Mouse (Mus musculus) olfactory bulb, adult 2 months (tissue): ENCODE results near the gene Cox10. TPM values are rescaled to one million over a fixed set of nuclear protein-coding genes. Genes with fewer than 3 reads are reported as not detected.

ENCODE experiments used
- H3K27ac ChIP-seq: fragments of 200-500 bp; 2 replicates; pipeline ENCODE4 v1.5.1; 2012; ENCODE audit warnings: low read depth, low read length; ENCODE audit not compliant: insufficient read depth
- H3K4me1 ChIP-seq: fragments of 200-500 bp; 2 replicates; pipeline ENCODE4 v1.6.1; 2012; ENCODE audit warnings: low read length; ENCODE audit not compliant: control insufficient read depth, insufficient read depth
- H3K4me3 ChIP-seq: fragments of 200-500 bp; 2 replicates; pipeline ENCODE4 v1.5.1; 2012; ENCODE audit warnings: mild to moderate bottlenecking, low read depth, low read length, moderate library complexity; ENCODE audit not compliant: insufficient read depth
- CTCF ChIP-seq: fragments of 200-500 bp; IDR thresholded peaks from 2 replicates; pipeline ENCODE4 v1.5.1; 2012; ENCODE audit warnings: low read depth, mild to moderate bottlenecking, low read length, moderate library complexity; ENCODE audit not compliant: insufficient read depth
- POLR2A ChIP-seq: fragments of 200-500 bp; IDR thresholded peaks from 2 replicates; pipeline ENCODE4 v1.6.1; 2012; ENCODE audit warnings: mild to moderate bottlenecking, low read depth, low read length, moderate library complexity; ENCODE audit not compliant: insufficient read depth
- WGBS: fragments of 180-500 bp; shearing (Covaris S2); methylation state at CpG from one replicate; pipeline ENCODE4 v1.1.7; 2018; 5-methylcytosine and 5-hydroxymethylcytosine counted together
- polyA plus RNA-seq: library from polyadenylated mRNA; stranded (reverse); fragments of >200 nt; gene quantifications from 2 replicates; pipeline ENCODE4 v1.2.4, GENCODE M21; 2012; ENCODE audit warnings: low replicate concordance; ENCODE audit not compliant: missing spikeins, insufficient read depth, insufficient read length

The Cox10 gene
- polyA plus RNA-seq, 1 experiment: not detected

GRCm38 (mm10) chr11:64010724-64011496, 68.4 kb downstream of the Cox10 start:
- Histone ChIP-seq H3K4me1 (peaks cover 8% of the 10 kb centered on the region), H3K27ac (no peak overlapping the region), H3K4me3 (no peak overlapping the region)
- no peak for TF ChIP-seq CTCF
- 86% methylated on average over 22 of the region's 22 CpGs for WGBS

- TF ChIP-seq CTCF: no peak
- no peak for TF ChIP-seq POLR2A
- H3K4me1 ChIP-seq: no peaks in the 10 kb centered on the region
- H3K4me3 ChIP-seq: no peak overlapping the region
- 59% methylated on average over 4 of the region's 4 CpGs for WGBS
- H3K27ac ChIP-seq: no peak overlapping the region
Measured at GRCm38 (mm10) chr11:64004152-64004551, 75.1 kb downstream of the Cox10 start.

- WGBS: 72% methylated on average over 3 of the region's 3 CpGs
- Histone ChIP-seq H3K4me1 (no peaks in the 10 kb centered on the region), H3K27ac (no peak overlapping the region), H3K4me3 (no peak overlapping the region)
- no peak for TF ChIP-seq POLR2A
- TF ChIP-seq CTCF: no peak
Measured at GRCm38 (mm10) chr11:64003484-64003883, 75.8 kb downstream of the Cox10 start.

- no peak for TF ChIP-seq CTCF
- TF ChIP-seq POLR2A: no peak
- 76% methylated on average over 2 of the region's 2 CpGs for WGBS
- H3K4me1 ChIP-seq: no peaks in the 10 kb centered on the region
- no peak overlapping the region for H3K27ac ChIP-seq
- no peak overlapping the region for H3K4me3 ChIP-seq
Measured at GRCm38 (mm10) chr11:64002629-64003028, 76.6 kb downstream of the Cox10 start.

- H3K27ac ChIP-seq: no peak overlapping the region
- TF ChIP-seq POLR2A: no peak
- no peak for TF ChIP-seq CTCF
- H3K4me1 ChIP-seq: no peaks in the 10 kb centered on the region
- no peak overlapping the region for H3K4me3 ChIP-seq
- WGBS: 88% methylated on average over 2 of the region's 2 CpGs
Measured at GRCm38 (mm10) chr11:64001111-64001510, 78.2 kb downstream of the Cox10 start.

DNA sequence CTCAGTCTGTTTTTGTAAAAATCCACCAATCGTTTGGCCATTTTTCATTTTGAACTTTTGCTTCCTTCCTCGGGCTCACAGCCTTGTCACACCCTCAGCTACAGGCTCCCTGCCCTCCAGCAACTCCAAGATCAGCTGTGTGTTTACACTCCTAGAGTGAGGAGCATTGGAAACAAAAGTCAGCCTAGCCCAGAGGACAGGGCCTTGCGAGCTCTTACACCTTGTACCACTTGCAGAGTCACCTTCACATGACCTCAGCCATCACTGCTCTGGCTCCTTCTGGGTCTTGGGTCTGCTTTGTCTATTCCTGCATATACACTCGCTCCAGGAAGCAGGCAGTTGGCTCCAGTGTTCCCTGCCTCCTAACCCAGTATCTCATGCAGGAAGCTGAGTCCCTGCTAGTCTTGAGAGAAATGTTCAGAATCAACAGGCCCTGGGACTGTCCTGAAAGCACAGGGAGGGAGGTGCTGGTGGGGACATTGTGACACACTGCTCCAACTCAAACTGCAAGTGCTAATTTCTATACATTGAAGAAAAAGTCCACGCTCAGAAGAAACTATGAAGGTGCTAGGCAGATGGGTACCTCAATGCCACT, 79.0 kb downstream of the Cox10 start:
- Histone ChIP-seq H3K4me1 (no peaks in the 10 kb centered on the region), H3K4me3 (no peak overlapping the region), H3K27ac (no peak overlapping the region)
- WGBS: 77% methylated on average over 5 of the region's 5 CpGs
- TF ChIP-seq CTCF (no peak), POLR2A (no peak)

GRCm38 (mm10) chr11:63999431-63999830, 79.8 kb downstream of the Cox10 start:
- TF ChIP-seq CTCF (no peak), POLR2A (no peak)
- no peak overlapping the region for H3K27ac ChIP-seq
- H3K4me1 ChIP-seq: no peaks in the 10 kb centered on the region
- H3K4me3 ChIP-seq: no peak overlapping the region
- 91% methylated on average over 6 of the region's 6 CpGs for WGBS

- WGBS: 88% methylated on average over 8 of the region's 8 CpGs
- TF ChIP-seq POLR2A (no peak), CTCF (no peak)
- Histone ChIP-seq H3K27ac (no peak overlapping the region), H3K4me1 (no peaks in the 10 kb centered on the region; the same call in 1 of the 2 replicates), H3K4me3 (no peak overlapping the region)
Measured at GRCm38 (mm10) chr11:63991958-63992357, 87.3 kb downstream of the Cox10 start.

- H3K4me1 ChIP-seq: no peaks in the 10 kb centered on the region; the same call in 1 of the 2 replicates
- 95% methylated on average over 7 of the region's 7 CpGs for WGBS
- no peak overlapping the region for H3K27ac ChIP-seq
- H3K4me3 ChIP-seq: no peak overlapping the region
- TF ChIP-seq POLR2A (no peak), CTCF (no peak)
Measured at GRCm38 (mm10) chr11:63990759-63991158, 88.5 kb downstream of the Cox10 start.

DNA sequence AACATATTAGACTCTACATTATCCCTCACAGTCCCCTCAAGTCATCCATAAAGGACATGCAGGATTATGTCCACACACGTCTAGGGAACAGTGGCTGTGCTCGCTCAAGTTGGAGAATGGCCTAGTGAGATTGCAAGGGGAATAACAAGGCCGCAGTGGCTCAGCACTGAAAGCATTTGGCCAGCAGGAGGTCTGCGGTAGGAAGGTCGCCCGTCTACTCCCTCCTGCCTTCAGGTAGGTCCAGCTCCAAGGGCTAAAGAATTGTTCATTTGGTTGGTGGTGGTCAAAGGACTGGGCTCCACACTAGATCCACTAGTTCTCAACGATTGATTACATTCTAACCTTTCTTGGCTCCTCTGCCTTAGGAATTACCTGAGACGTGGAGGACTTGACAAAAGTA, 89.0 kb downstream of the Cox10 start:
- 85% methylated on average over 8 of the region's 8 CpGs for WGBS
- H3K4me1 ChIP-seq: no peaks in the 10 kb centered on the region; the same call in 1 of the 2 replicates
- TF ChIP-seq CTCF (no peak), POLR2A (no peak)
- no peak overlapping the region for H3K27ac ChIP-seq
- H3K4me3 ChIP-seq: no peak overlapping the region
